Mouse (Mus musculus): ENCODE measurements around the gene Nabp2.
A peak's percentile ranks its signal among the peaks of the same experiment; 100 is the strongest.

Nabp2 gene

DNA sequence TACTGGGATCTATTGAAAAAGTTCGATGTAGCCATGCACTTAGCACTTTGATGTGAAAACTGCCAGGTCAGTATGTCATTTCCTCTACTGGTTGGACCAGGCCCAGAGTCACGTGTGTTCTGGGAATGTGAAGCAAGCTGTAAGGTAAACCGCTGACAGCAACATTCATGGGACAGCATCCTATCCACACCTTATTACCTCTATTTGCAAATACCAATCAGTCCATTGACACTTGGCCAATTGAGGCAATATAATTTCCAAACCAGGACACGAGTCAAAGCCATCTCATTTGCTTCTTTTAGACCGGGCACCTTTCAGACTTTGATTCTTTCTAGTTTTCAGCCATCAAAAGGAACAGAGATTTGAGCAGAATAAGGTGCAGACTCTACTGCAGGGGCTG is 17.8 kb upstream of the Nabp2 start:
- DNase-seq (ENCODE audit: low read depth, low spot score) = no peak

DNA sequence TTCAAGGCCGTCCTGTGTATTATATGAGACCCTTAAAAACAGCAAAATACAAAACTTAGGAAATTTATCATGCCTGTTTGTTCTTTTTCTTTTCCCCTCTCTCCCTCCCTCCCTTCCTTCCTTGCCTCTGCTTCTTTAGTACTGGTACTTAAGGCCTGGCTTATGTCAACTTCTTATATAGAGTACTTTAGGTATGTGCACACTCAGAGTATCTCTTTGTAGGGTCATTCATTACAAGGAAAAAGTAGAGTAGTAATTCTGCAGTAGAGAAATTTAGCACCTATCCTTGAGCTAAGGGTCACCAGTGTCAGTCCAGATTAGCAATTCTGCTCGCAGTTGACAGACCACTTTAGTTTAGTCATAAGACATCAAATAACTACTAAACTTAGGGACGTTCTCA is 14.0 kb upstream of the Nabp2 start:
- DNase-seq (ENCODE audit: low read depth, low spot score) = no peak

- no peak for DNase-seq (ENCODE audit: low read depth, low spot score)
Observed at GRCm38 (mm10) chr10:128424604-128425003, 13.3 kb upstream of the Nabp2 start.

DNA sequence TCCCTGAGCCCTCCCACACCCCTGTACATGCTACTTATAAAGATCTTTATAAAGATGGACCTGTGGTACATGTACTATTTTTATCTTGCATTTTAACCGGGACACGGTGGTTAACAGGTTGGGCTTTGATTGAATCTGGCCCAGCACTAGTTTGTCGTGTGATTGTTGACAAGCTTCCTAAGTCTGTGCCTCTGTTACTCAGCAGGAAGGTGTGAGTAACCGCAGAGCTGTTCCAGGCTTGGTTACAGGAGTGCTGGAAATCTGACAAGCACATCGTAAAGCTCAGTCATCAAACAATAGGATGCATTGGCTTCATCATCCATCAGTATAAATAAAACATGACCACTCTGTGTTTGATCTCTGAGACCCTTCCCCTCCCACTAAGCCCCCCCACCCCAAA is 11.1 kb upstream of the Nabp2 start:
- no peak for DNase-seq (ENCODE audit: low read depth, low spot score)

GRCm38 (mm10) chr10:128414848-128415247 is 3.6 kb upstream of the Nabp2 start:
- no peak for DNase-seq (ENCODE audit: low read depth, low spot score)

DNA sequence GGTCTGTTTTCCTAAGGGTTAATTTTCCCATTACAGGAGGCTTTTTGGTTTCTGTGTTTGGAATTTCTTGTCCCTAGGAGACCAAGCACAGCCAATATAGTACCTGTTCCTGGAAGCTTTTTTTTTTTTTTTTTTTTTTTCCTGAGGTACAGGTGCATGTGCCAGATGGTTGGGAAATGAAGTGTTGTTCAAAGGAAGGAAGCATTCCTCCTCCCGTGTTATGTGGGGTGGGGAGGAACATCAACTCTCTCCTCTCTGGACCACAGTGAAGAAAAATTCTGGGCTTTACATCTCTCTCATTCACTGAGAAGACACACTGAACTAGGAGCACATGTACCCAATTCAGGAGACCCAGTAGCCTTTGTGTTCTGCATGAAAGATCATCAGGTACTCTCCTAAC is 1.8 kb upstream of the Nabp2 start:
- DNase-seq (ENCODE audit: low read depth, low spot score) = no peak

GRCm38 (mm10) chr10:128412558-128412957 is 1.3 kb upstream of the Nabp2 start:
- no peak for DNase-seq (ENCODE audit: low read depth, low spot score)

GRCm38 (mm10) chr10:128412055-128412381 is 726 bp upstream of the Nabp2 start:
- no peak for DNase-seq (ENCODE audit: low read depth, low spot score)

DNA sequence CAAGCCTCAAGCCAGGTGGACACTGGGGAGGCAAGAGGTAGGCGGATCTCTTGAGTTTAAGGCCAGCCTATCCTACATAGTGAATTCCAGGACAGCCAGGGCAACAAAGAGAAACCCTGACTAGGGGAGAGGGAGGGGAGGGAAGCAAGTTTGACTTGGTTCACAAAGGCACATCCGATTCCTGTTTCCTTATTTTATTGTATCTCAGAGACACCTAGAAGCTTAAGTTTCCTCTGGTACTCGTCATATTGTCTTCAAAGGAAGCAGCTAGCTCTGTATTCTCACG is 789 bp downstream of the Nabp2 start:
- DNase-seq (ENCODE audit: low read depth, low spot score) = no peak

DNA sequence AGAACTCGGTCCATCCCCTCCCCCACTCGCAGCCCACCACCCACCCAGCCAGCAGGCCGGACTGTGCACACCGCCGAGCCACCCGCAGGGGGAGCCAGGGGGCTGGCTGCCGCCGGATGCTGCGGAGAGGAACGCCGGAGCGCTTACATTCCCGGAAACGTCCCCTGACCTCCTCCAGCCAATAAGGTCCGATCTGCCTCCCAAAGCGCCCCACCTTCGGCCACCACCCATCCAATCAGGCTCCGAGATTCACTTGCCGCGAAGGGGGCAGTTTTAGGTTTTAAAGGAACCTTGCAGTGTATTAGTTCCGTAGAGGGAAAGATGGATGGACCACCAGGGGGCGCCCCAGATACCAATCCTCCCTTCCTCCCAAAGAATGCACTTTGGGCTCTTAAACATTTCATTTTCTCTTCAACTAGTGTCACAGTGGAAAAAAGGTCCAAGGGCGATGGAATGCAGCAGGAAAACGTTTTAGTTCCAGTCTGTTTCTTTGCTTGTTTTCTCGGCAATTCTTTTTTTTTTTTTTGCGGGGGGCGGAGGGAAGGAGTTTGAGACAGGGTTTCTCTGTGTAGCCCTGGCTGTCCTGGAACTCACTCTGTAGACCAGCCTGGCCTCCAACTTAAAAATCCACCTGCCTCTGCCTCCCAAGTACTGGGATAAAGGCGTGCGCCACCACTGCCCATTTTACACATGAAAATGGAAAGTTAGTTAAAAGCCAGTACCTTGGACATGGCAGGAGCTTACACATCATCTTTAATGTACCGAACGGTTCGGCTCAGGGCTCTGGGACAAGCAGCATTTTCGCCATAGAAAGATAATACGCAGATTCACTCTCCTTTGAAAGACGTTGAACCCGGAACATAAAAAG is 1.4 kb downstream of the Nabp2 start:
- peak; percentile 95 for DNase-seq (ENCODE audit: low read depth, low spot score)

DNA sequence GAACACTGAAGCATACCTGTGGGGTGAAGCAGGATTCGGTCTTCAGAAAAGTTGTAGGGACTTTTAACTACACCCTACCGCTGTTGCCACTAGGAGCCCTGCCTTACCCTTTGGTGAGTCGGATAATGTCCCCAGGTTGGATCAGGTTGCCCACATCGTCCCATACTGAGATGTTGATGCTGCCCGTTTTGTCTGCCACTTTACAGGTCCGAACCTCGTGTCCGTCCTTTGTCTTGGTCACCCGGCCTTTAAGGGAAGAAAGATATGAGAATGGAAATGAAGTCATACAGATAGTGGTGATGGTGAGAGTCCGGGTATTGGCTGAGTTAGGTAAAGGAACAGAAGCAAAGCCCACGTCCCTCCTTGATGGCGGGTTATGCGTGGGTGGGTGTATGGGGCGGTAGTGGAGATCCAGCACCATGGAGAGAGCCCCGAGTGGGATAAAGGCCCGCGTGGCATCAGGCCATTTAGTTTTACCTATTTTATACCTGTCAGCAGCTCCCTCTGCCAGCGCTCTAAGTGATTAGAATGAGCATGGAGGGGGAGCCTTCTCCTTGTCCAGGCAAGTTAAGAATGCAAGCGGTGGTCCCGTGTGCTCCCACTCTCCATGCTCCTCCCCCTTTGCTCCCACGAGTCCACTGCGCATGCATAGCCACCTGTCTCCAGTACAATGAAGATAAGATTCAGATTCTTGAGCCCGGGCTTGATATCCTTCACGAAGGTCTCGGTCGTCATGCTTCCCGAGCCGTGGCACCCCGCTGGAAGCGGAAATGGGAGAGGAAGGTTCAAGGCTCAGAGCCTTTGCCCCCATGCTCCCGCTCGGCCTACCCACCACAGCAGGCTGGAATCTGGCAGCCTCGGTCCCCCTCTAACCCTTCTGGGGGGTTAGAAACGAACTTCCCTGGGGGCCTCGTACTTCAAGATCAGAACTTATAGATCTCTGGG is 2.4 kb downstream of the Nabp2 start:
- DNase-seq (ENCODE audit: low read depth, low spot score) = peak; percentile 14

GRCm38 (mm10) chr10:128403931-128404330 is 7.4 kb downstream of the Nabp2 start:
- no peak for DNase-seq (ENCODE audit: low read depth, low spot score)

DNA sequence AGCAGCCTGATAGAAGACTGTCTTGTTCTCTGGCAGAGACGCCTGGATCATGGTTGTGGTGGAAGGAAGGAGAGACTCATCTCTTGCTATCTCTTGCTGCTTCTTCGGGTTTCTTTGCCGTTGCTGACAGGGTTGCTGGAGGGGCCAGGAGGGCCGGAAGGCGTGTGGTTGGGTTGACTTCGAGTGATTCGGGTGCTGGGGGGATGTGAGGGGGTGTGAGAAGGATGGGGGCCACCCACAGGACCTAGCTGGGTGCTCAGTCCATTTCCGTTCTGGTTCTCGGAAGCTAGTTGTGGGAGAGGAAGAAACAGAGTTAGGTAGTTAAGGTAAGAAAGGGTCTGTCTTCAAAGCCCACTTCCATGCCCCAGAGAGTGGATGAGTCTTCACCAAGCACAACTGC is 9.7 kb downstream of the Nabp2 start:
- DNase-seq (ENCODE audit: low read depth, low spot score) = no peak

DNA sequence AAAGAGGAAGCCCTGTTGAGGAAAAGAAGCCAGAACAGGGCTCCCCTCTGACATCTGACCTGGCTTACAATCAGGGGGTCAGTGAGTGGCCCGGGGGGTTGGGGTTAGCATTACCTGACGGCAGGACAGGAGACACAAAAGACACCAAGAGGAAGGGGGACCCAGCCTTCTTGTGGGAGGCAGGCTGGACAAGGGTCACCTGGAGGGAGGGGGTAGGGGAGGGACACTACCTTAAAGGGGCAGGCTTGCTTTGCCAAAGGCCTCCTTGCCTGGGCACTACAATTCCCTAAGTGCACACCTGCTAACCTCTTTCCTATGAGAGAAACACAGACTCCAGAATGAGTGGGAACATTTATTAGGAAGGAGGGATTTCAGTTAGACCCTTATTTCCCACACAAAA is 10.2 kb downstream of the Nabp2 start, which contains the start of gene Slc39a5:
Gene Slc39a5, minus strand, starts transcription at position 174 of the 400 bp plus-strand sequence.
- no peak for DNase-seq (ENCODE audit: low read depth, low spot score)

- DNase-seq (ENCODE audit: low read depth, low spot score) = no peak
Observed at GRCm38 (mm10) chr10:128400338-128400737, 11.0 kb downstream of the Nabp2 start.

DNA sequence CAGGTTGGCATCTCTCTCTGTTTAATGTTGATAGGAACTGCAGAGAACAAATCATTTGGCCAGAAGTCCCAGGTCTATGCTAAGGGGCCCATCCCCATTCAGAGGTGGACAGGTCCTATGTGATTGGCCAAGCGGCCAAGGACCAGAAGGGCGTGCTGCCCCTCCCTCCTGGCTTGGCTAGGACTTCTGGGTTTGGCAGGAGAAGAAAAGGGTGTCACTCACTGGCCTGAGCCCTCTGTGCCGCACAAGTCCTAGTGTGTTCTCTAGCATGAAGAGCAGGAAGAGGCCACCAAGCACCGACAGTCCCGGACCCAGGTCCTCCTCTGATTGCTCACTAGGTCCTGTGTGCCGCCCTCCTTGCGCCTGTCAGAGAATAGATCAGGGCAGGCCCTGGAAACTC is 13.8 kb downstream of the Nabp2 start:
- no peak for DNase-seq (ENCODE audit: low read depth, low spot score)

GRCm38 (mm10) chr10:128396716-128397264 is 14.5 kb downstream of the Nabp2 start:
- no peak for DNase-seq (ENCODE audit: low read depth, low spot score)

DNA sequence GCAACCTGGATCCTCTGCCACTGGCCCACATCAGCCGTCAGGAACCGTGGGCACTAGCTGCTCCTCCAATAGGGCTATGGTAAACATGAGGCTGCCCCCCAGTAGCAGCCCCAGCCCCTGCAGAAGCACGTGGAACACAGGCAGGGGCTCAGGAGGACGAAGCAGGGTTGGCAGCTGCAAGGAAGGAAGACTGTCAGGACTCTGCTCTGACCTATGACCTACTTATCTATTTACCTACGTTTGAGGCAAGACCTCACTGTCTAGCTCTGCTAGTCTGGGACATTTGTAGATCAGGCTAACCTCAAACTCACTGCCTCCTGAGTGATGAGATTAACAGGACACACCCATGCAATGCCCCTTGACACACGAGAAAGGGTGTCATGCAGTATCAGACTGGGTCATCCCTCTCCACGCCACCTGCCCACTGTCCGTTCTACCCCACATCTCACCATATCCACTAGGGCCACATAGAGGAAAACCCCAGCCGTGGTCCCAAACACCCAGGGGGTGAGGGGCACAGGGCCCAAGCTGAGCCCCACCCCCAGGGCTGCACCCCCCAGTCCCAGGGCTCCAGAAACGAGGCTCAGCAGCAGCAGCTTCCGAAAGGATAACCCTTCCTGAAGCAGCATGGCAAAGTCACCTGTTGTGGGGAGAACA is 15.1 kb downstream of the Nabp2 start:
- no peak for DNase-seq (ENCODE audit: low read depth, low spot score)

DNA sequence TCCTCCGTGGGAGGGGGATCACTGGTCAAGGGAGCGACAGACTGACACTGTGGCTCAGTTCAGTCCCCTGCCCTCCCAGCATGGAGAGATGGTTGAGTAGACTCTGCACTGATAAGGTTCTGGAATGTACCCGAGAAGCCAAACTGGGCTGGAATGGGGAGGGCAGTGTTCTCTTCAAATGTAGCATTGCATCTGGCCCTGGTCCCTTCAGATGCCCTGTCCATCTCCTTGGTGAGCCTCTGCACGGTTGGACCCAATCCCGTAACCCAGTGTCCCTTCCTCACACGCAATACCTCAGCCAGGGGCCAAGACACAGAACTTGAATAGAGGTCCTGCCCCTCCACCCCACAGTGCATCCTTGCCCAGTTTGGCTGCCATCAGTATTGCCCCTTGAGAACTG is 19.4 kb downstream of the Nabp2 start:
- no peak for DNase-seq (ENCODE audit: low read depth, low spot score)

DNA sequence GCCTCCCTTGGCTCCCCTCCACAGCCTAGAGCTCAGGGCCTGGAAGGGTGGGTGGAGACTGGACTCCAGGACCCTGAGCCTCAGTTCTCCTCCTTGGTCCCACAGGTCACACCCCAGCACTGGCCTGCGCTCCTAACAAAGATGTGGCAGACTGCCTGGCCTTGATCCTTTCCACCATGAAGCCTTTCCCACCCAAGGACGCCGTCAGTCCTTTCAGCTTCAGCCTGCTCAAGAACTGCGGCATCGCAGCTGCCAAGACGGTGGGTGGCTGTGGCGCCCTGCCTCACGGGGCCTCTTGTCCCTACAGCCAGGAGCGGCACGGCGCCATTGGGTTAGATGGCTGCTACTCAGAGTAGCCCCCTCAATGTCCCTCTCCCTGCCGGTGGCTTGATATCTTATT is 20.9 kb downstream of the Nabp2 start:
- no peak for DNase-seq (ENCODE audit: low read depth, low spot score)

GRCm38 (mm10) chr10:128389570-128389969 is 21.7 kb downstream of the Nabp2 start:
- DNase-seq (ENCODE audit: low read depth, low spot score) = no peak

- no peak for DNase-seq (ENCODE audit: low read depth, low spot score)
Observed at GRCm38 (mm10) chr10:128388941-128389340, 22.4 kb downstream of the Nabp2 start.
